Mouse (Mus musculus) lung, adult 2 months (tissue): ENCODE results near the gene Syngr4.

Experiments
- CTCF ChIP-seq: fragments of 200-500 bp; IDR thresholded peaks from 2 replicates; pipeline ENCODE4 v1.5.1; 2011; ENCODE audit warnings: mild to moderate bottlenecking, low read length, control low read depth; ENCODE audit not compliant: insufficient read depth
- POLR2A ChIP-seq: fragments of 200-500 bp; IDR thresholded peaks from 2 replicates; pipeline ENCODE4 v1.6.1; 2011; ENCODE audit warnings: low read depth, mild to moderate bottlenecking, control low read depth, low read length, borderline replicate concordance; ENCODE audit errors: extremely low read depth

- no peak for TF ChIP-seq CTCF
- no peak for TF ChIP-seq POLR2A
Observed at GRCm38 (mm10) chr7:45862804-45863203, 33.7 kb downstream of the Syngr4 start.
